Mouse (Mus musculus) megakaryocyte, embryonic 14.5 days (primary cell): ENCODE data around the gene Gpc6.

Source experiments
- FLI1 ChIP-seq: IDR thresholded peaks from 2 replicates; pipeline ENCODE4 v1.6.1; 2012; ENCODE audit warnings: low read length, inconsistent platforms, mixed read lengths
- GATA1 ChIP-seq: IDR thresholded peaks from 3 replicates; pipeline ENCODE4 v1.6.1; 2012; ENCODE audit warnings: mixed read lengths, low read length, inconsistent platforms, borderline replicate concordance

- no peak for TF ChIP-seq GATA1
- TF ChIP-seq FLI1: no peak
These were observed 860.5 kb downstream of the Gpc6 start for GRCm38 (mm10) chr14:117785507-117786085.
